12 mouse cellular contexts compared by ENCODE assay signal in the genomic region with DNA sequence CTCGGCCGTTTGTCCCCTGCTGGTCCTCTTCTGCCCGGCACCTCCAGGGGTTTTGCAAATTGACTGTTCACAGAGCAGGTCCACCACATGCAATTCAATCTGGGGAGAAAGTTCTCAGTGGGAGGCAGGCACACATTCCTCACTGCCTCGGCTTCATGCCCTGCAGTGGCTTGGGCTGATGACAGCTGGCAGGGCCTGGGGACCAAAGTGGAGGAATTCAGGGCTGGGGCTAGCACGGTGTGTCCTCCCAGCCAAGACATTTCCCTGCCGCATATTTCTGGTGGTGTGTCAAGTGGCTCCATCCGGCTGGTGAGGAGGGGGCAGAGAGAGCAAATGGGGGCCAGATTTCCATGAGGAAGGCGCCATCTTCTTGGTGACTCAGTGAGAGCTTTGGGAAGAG. TPM values are rescaled to one million over a fixed set of nuclear protein-coding genes. Genes with fewer than 3 reads are reported as not detected.
DNase-seq lines count a peak whose midpoint lies in the region; ATAC-seq and TF ChIP-seq lines count a peak whose summit lies in the region.
"Had no signal": no experiment of that assay in that cellular context is flagged by ENCODE, and none has a peak within 500 bp of the region (broad histone marks: within the 10 kb centered on the region; RNA-seq: fewer than 3 reads in every experiment).

No protein-coding gene starts in this region.

- no peak overlapping the region for H3K4me2 ChIP-seq in heart, embryonic 12.5 days
- H3K4me2 ChIP-seq in limb, embryonic 12.5 days, result no peak overlapping the region
- H3K4me2 ChIP-seq in lung, postnatal 0 days (replicated peaks; ENCODE audit: low read depth, low read length), result no peak overlapping the region
- no peak overlapping the region for H3K4me2 ChIP-seq in forebrain, embryonic 13.5 days

- 13% methylated on average over 8 of the region's 8 CpGs for WGBS in heart, embryonic 12.5 days
- WGBS in limb, embryonic 12.5 days, result 32% methylated on average over 8 of the region's 8 CpGs
- WGBS in limb, embryonic 10.5 days, result 41% methylated on average over 8 of the region's 8 CpGs
- WGBS in lung, postnatal 0 days, result 22% methylated on average over 8 of the region's 8 CpGs
- 38% methylated on average over 8 of the region's 8 CpGs for WGBS in forebrain, embryonic 13.5 days

- H3K9ac ChIP-seq in heart, embryonic 12.5 days, result no peak overlapping the region
- no peak overlapping the region for H3K9ac ChIP-seq in limb, embryonic 12.5 days (replicated peaks)
- H3K9ac ChIP-seq in lung, postnatal 0 days (replicated peaks; ENCODE audit: low read depth), result no peak overlapping the region
- H3K9ac ChIP-seq in forebrain, embryonic 13.5 days, result no peak overlapping the region

- peaks cover 48% of the 10 kb centered on the region for H3K27me3 ChIP-seq in heart, embryonic 12.5 days (replicated peaks)
- peaks cover 7% of the 10 kb centered on the region for H3K27me3 ChIP-seq in limb, embryonic 12.5 days
- H3K27me3 ChIP-seq in limb, embryonic 10.5 days (ENCODE audit: low read depth, poor library complexity, severe bottlenecking), result peaks cover 40% of the 10 kb centered on the region
- H3K27me3 ChIP-seq in lung, postnatal 0 days (replicated peaks; ENCODE audit: insufficient read depth, low read length), result no peaks in the 10 kb centered on the region
- H3K27me3 ChIP-seq in forebrain, embryonic 13.5 days, result 0 out of 2 replicates have a peak, but pooled peaks cover 5% of the 10 kb centered on the region

- H3K36me3 ChIP-seq in heart, embryonic 12.5 days, result no peaks in the 10 kb centered on the region
- no peaks in the 10 kb centered on the region for H3K36me3 ChIP-seq in limb, embryonic 12.5 days
- no peaks in the 10 kb centered on the region for H3K36me3 ChIP-seq in limb, embryonic 10.5 days
- no peaks in the 10 kb centered on the region for H3K36me3 ChIP-seq in lung, postnatal 0 days (ENCODE audit: insufficient read depth, low read length)
- no peaks in the 10 kb centered on the region for H3K36me3 ChIP-seq in forebrain, embryonic 13.5 days (ENCODE audit: poor library complexity, severe bottlenecking)

- H3K4me3 ChIP-seq in heart, embryonic 12.5 days, result no peak overlapping the region
- H3K4me3 ChIP-seq in limb, embryonic 12.5 days (replicated peaks), result no peak overlapping the region
- H3K4me3 ChIP-seq in limb, embryonic 10.5 days, result no peak overlapping the region
- no peak overlapping the region for H3K4me3 ChIP-seq in lung, postnatal 0 days (ENCODE audit: low read depth, low read length)
- no peak overlapping the region for H3K4me3 ChIP-seq in forebrain, embryonic 13.5 days
- H3K4me3 ChIP-seq: erythroblast, embryonic 14.5 days; layer of hippocampus, adult 2 months had no signal

- no peak overlapping the region for H3K27ac ChIP-seq in heart, embryonic 12.5 days (ENCODE audit: poor library complexity, severe bottlenecking)
- H3K27ac ChIP-seq in limb, embryonic 12.5 days, result no peak overlapping the region
- H3K27ac ChIP-seq in limb, embryonic 10.5 days, result no peak overlapping the region
- no peak overlapping the region for H3K27ac ChIP-seq in lung, postnatal 0 days (ENCODE audit: low read length)
- H3K27ac ChIP-seq in forebrain, embryonic 13.5 days, result no peak overlapping the region
- H3K27ac ChIP-seq: layer of hippocampus, adult 2 months had no signal

- H3K4me1 ChIP-seq in heart, embryonic 12.5 days (replicated peaks), result peaks cover 10% of the 10 kb centered on the region
- peaks cover 43% of the 10 kb centered on the region for H3K4me1 ChIP-seq in limb, embryonic 12.5 days (replicated peaks)
- peaks cover 45% of the 10 kb centered on the region for H3K4me1 ChIP-seq in limb, embryonic 10.5 days
- no peaks in the 10 kb centered on the region for H3K4me1 ChIP-seq in lung, postnatal 0 days (ENCODE audit: insufficient read depth, low read depth, low read length)
- peaks cover 20% of the 10 kb centered on the region for H3K4me1 ChIP-seq in forebrain, embryonic 13.5 days

- DNase-seq in heart, adult 11 months, result peak; percentile 93
- no peak for DNase-seq in limb, embryonic 10.5 days (ENCODE audit: low spot score)
- peak; percentile 71 for DNase-seq in gastrocnemius, postnatal 10 days
- no peak for DNase-seq in lung, postnatal 0 days (ENCODE audit: low spot score)
- no peak for DNase-seq in ovary, postnatal 14 days (ENCODE audit: low spot score)
- DNase-seq: adrenal gland, postnatal 36 days had no signal

- H3K9me3 ChIP-seq in heart, embryonic 12.5 days (replicated peaks), result no peaks in the 10 kb centered on the region
- H3K9me3 ChIP-seq in limb, embryonic 12.5 days, result no peaks in the 10 kb centered on the region
- H3K9me3 ChIP-seq in limb, embryonic 10.5 days (replicated peaks), result no peaks in the 10 kb centered on the region
- no peaks in the 10 kb centered on the region for H3K9me3 ChIP-seq in lung, postnatal 0 days (ENCODE audit: low read length)
- H3K9me3 ChIP-seq in forebrain, embryonic 13.5 days (replicated peaks), result no peaks in the 10 kb centered on the region

- ATAC-seq in heart, embryonic 12.5 days (ENCODE audit: insufficient number of reproducible peaks, low FRiP score), result no peak
- peak; percentile 48; the same call in 1 of the 2 replicates for ATAC-seq in limb, embryonic 12.5 days (ENCODE audit: insufficient number of reproducible peaks, insufficient read depth, low FRiP score, low TSS enrichment, low read depth)
- peak; percentile 23 for ATAC-seq in lung, postnatal 0 days
- ATAC-seq in forebrain, embryonic 13.5 days, result no peak

- TF ChIP-seq EP300 in lung, postnatal 0 days (IDR thresholded peaks at IDR 0.05), result no peak

- TF ChIP-seq CTCF in lung, postnatal 0 days (IDR thresholded peaks at IDR 0.05), result no peak

RNA-seq across cellular contexts. Expression of gene Shisal1, which starts 22.5 kb away (rescaled TPM):
- 0.44 and 0.51 TPM in 2 replicates for polyA plus RNA-seq in heart, embryonic 12.5 days (2016; fragmentation: Nextera tagmentation; extraction: Ambion mirVana)
- polyA plus RNA-seq in limb, embryonic 12.5 days (2016; fragmentation: Nextera tagmentation; extraction: Ambion mirVana), result 1.3 and 1.8 TPM in 2 replicates
- polyA plus RNA-seq in limb, embryonic 10.5 days (2016; fragmentation: Nextera tagmentation; extraction: Ambion mirVana), result 0.15 and 0.73 TPM in 2 replicates
- 10 to 100 TPM; 11.1 to 16.4 TPM for total RNA-seq in gastrocnemius, postnatal 10 days (2021)
- polyA plus RNA-seq in lung, postnatal 0 days (2015; fragmentation: Nextera tagmentation; extraction: Ambion mirVana), result 0.06 and 0.08 TPM in 2 replicates
- 6.1 TPM in 2 replicates for polyA plus RNA-seq in forebrain, embryonic 13.5 days (2015; fragmentation: Nextera tagmentation; extraction: Ambion mirVana)
- total RNA-seq: common myeloid progenitor, adult 5-6 weeks had no signal
- polyA plus RNA-seq: erythroblast, embryonic 14.5 days had no signal

Comparison
In these comparisons a context has a peak if more than half of its experiments do, and no peak if none do; other contexts are left out.
1. DNase-seq: peak in heart, adult 11 months (single experiment) and gastrocnemius, postnatal 10 days (single experiment); none in limb, embryonic 10.5 days (single experiment), lung, postnatal 0 days (single experiment) and ovary, postnatal 14 days (single experiment).
2. ATAC-seq: peak in limb, embryonic 12.5 days (single experiment) and lung, postnatal 0 days (single experiment); none in heart, embryonic 12.5 days (single experiment) and forebrain, embryonic 13.5 days (single experiment).